Mouse (Mus musculus) heart, postnatal 0 days (tissue): ENCODE measurements around the gene Snx9.

Experiments
- CTCF ChIP-seq: IDR thresholded peaks from 2 replicates; pipeline ENCODE4 v1.5.1; 2016; ENCODE audit warnings: antibody characterized with exemption, control low read depth, low read depth
- EP300 ChIP-seq: IDR thresholded peaks from 2 replicates; pipeline ENCODE4 v1.6.1; 2016; ENCODE audit warnings: antibody characterized with exemption, low read depth

DNA sequence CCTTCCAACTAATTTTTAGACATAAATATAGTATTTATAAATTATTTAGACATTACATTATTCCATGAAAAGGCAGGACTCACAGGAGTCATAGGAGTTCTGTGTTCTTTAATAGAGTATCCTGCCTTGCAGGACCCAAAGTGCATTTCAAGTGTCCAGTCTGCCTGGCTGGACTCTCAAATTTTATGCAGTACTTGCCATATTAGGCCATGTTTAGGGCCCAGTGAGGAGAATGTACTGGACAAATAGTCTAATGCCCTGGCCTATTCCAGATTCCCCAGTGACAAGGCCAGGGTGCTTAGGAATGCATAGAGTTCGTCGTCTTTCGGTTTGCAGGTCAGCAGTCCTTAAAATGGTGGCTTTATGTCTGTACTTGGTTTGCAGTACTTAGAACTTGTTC is 8.9 kb downstream of the Snx9 start:
- TF ChIP-seq EP300 (no peak), CTCF (no peak)
